Mouse (Mus musculus): ENCODE measurements at regions not wholly inside any gene's neighbourhood (a gene's known extent, or its start where the extent isn't known, plus 50 kb on each side); places are given as distances from the start of the nearest gene placed in this dataset.

GRCm38 (mm10) chr8:86184671-86185070, 343.9 kb downstream of the Phkb start:
- ChIA-PET POLR2A (no interaction called here), CTCF (no interaction called here)
- TF ChIP-seq CTCF (IDR thresholded peaks at IDR 0.05), result no peak
- in situ Hi-C loops (cut with MboI; ENCODE audit: low pct_unique_long_range_greater_than_20kb), result no loop called here
- ATAC-seq (no peak), DNase-seq (ENCODE audit: low read depth, low spot score) (no peak)
- no peaks in the 10 kb centered on the region for H3K27me3 ChIP-seq

- H3K27me3 ChIP-seq, result no peaks in the 10 kb centered on the region
- POLR2A ChIA-PET, result no interaction called here
- CTCF ChIA-PET, result no interaction called here
- ATAC-seq, result no peak
- no peak for DNase-seq (ENCODE audit: low read depth, low spot score)
- TF ChIP-seq CTCF (IDR thresholded peaks at IDR 0.05), result no peak
- in situ Hi-C loops (cut with MboI; ENCODE audit: low pct_unique_long_range_greater_than_20kb), result no loop called here
Observed at GRCm38 (mm10) chr8:86180793-86181192, 340.0 kb downstream of the Phkb start.

GRCm38 (mm10) chr8:86170091-86170490, 329.3 kb downstream of the Phkb start:
- DNase-seq (ENCODE audit: low read depth, low spot score) (peak; percentile 13), ATAC-seq (no peak)
- no peaks in the 10 kb centered on the region for H3K27me3 ChIP-seq
- ChIA-PET POLR2A (interaction anchor here (0.7 kb wide), 1 partner anchor 468 kb away, joined by 3 read pairs; no protein-coding TSS in a partner anchor), CTCF (no interaction called here)
- in situ Hi-C loops (cut with MboI; ENCODE audit: low pct_unique_long_range_greater_than_20kb), result no loop called here
- TF ChIP-seq CTCF (IDR thresholded peaks at IDR 0.05), result no peak

- DNase-seq (ENCODE audit: low read depth, low spot score) (no peak), ATAC-seq (no peak)
- in situ Hi-C loops (cut with MboI; ENCODE audit: low pct_unique_long_range_greater_than_20kb), result no loop called here
- ChIA-PET POLR2A (no interaction called here), CTCF (no interaction called here)
- H3K27me3 ChIP-seq, result no peaks in the 10 kb centered on the region
- TF ChIP-seq CTCF (IDR thresholded peaks at IDR 0.05), result no peak
Observed at GRCm38 (mm10) chr8:86164818-86165217, 324.1 kb downstream of the Phkb start.

- DNase-seq (ENCODE audit: low read depth, low spot score) (no peak), ATAC-seq (no peak)
- CTCF ChIA-PET, result no interaction called here
- in situ Hi-C loops (cut with MboI; ENCODE audit: low pct_unique_long_range_greater_than_20kb), result no loop called here
- POLR2A ChIA-PET, result no interaction called here
- TF ChIP-seq CTCF (IDR thresholded peaks at IDR 0.05), result no peak
- no peaks in the 10 kb centered on the region for H3K27me3 ChIP-seq
Observed at GRCm38 (mm10) chr8:86159074-86159783, 318.5 kb downstream of the Phkb start.

GRCm38 (mm10) chr8:86147586-86147985, 306.8 kb downstream of the Phkb start:
- CTCF ChIA-PET, result no interaction called here
- in situ Hi-C loops (cut with MboI; ENCODE audit: low pct_unique_long_range_greater_than_20kb), result no loop called here
- ATAC-seq (no peak), DNase-seq (ENCODE audit: low read depth, low spot score) (no peak)
- no peak for TF ChIP-seq CTCF (IDR thresholded peaks at IDR 0.05)
- POLR2A ChIA-PET, result no interaction called here
- H3K27me3 ChIP-seq, result no peaks in the 10 kb centered on the region

GRCm38 (mm10) chr8:86125244-86125643, 284.5 kb downstream of the Phkb start:
- POLR2A ChIA-PET, result no interaction called here
- CTCF ChIA-PET, result no interaction called here
- no peak for ATAC-seq
- DNase-seq (ENCODE audit: low read depth, low spot score), result no peak
- no peak for TF ChIP-seq CTCF (IDR thresholded peaks at IDR 0.05)
- H3K27me3 ChIP-seq, result peaks cover 11% of the 10 kb centered on the region
- in situ Hi-C loops (cut with MboI; ENCODE audit: low pct_unique_long_range_greater_than_20kb), result no loop called here

- DNase-seq (ENCODE audit: low read depth, low spot score), result no peak
- no peak for TF ChIP-seq CTCF (IDR thresholded peaks at IDR 0.05)
- in situ Hi-C loops (cut with MboI; ENCODE audit: low pct_unique_long_range_greater_than_20kb), result no loop called here
- peaks cover 11% of the 10 kb centered on the region for H3K27me3 ChIP-seq
- ATAC-seq, result no peak
- CTCF ChIA-PET, result interaction anchor here (1.0 kb wide), 1 partner anchor 46 kb away, joined by 3 read pairs; no protein-coding TSS in a partner anchor
- POLR2A ChIA-PET, result no interaction called here
Observed at GRCm38 (mm10) chr8:86124655-86125054, 283.9 kb downstream of the Phkb start.
